Mouse (Mus musculus) kidney, postnatal 4 days (tissue): ENCODE measurements around the gene Gpr155.
A peak's percentile ranks its signal among the peaks of the same experiment; 100 is the strongest.

Experiments
- DNase-seq, 2 experiments: peaks; one replicate each; pipeline ENCODE4 v3.0.0; 2021; ENCODE audit warnings: mixed read lengths in 2 of 2

Gene Gpr155

DNA sequence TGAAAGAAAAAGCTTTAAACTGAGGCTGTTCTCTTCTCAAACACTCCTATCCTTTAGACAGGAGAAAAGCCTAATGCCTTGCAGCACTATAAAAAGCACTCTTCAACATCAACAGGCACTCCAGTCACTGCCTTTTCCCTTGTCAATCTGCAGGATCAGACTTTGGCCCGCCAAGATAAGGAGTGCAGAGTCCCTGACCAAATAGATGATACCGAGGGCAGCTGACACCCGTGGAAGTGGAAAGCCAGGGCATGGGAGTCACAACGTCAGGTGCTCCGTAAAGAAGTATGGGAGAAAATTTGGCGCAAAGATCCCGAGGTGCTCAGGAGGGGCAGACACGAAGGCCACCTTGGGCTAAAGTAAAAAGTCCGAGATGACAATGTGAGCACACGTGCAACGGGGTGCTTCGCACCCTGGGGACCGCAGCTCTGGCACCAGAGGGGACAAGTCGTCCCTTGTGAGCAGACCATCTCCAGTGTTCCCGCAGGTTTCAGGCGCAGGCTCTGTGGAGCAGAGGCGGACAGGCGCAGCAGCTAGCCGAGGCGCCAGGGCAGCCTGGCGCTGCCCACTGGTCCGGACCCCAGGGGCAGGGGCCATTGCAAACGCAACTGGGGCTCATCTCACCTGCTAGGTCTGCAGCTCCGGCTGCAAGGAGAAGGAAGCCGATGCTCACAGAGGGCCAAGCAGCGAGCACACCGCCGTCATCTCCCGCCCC is 574 bp downstream of the Gpr155 start:
- DNase-seq = no peak

DNA sequence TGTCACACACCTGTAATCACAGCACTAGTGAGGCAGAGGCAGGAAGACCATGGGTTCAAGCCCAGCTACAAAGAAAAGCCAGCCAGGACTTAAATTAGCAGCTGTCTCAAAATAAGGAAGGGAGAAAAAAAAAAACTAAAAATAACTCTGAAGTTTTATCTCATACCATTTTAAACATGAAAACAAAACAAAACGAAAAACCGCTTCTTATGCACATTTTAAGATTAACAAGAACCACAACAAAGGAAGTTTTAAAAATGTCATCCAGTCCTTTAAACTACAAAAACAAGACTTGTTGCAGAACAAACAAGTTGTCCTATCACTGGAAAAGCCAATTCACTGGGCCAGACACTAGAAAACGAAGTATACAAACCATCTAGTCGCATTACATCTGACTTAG is 1.2 kb downstream of the Gpr155 start:
- no peak for DNase-seq

DNA sequence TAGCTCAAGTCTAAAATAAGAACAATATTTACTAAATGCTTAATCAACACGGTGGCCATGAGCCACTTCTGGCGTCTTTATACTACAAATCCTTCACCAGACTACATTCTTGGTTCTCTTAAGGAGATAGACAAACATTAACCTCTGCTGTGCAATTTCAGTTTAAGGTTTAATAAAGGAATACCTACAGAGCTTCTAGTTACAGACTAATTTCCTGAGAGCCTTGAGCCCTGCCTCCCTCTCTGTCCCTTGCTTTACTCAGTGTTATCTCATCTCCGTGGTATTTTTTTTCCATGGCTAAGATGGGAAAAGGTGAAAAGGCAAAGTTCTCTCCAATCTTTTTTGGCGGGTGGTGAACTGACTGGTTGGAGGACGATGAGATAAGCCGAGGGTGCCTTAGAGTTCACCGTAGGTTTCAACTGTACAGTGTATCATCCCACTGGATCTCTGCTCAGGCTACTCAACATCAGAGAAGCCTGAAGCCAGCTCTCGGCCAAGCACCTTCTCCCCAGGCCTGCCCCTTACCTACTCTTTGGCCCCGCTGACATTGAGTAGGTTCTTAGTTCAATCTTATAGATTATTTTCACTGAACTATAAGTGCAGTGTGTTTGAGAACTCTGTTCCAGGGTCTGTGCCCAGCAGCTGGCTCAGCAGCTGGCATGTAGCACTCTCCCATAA is 5.9 kb downstream of the Gpr155 start:
- peak in 1 of 2 experiments; percentile 6 for DNase-seq

DNA sequence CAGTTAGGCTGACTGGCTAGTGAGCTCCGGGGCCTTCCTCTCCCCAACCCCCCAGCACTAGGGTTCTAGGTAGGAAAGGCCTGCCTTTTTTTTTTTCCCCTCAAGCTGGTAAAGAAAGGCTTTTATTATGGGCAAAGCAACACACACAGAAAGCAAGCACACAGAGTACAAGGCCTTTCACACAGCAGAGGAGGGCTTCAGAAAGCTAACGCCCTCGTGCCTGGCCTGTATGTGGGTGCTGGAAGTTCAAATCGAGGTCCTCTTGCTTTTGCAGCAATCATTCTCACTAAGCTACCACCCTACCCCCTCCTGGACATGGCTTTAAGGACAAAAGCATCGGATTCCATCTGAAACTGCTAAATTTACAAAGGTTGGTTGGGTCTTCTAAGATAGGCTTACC is 6.7 kb downstream of the Gpr155 start:
- no peak for DNase-seq

DNA sequence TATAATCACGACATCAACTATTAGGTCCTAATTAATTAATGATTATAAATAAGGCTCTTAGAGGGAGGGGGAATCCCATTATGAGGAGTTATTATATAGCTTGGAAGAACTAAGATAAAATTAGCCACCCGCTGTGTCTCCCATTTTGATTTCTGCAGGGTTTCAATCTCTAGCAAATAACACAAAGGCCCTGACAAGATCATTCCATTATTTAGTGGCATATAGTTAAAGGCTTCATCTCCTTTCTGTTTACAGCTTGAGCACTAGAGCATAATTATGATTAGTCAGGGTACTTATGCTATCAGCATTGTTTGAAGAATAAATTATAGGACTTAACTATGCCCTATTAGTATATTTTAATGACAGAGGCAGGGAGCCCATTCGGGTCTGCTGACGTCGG is 8.0 kb downstream of the Gpr155 start:
- DNase-seq = no peak

DNA sequence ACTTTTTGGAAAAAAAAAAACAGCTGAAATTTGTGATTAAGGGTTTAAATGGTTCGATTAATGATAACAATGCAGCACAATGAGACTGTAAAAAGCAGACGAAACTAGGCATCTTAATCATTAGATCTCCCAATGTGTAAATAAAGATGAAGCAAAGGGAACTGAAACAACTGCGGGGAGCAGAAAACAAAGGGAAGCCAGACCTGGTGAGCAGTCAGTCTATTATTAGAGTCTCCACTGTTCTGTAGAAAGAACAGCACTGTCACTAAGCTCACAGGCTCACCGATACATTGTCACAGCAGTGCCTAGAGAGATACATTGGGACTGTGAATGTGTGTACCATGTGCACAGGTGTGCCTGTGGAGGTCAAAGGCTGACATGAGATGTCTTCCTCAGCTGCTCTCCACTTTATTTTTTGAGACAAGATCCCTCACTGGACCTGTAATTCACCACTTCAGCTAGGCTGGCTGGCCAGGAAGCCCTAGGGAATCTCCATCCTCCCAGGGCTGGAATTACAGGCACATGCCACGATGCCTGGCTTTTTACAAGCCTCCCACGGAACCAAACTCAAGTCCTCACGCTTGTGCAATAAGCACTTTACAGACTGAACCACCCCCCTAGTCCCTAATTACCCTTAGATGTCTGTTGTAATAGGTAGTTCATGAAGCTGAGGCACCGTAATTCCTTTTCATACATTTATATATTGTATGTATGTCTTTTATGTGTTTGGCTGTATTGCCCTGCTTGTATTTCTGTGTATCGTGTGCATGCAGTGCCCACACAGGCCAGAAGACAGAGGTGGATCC is 14.6 kb downstream of the Gpr155 start:
- DNase-seq = no peak

DNA sequence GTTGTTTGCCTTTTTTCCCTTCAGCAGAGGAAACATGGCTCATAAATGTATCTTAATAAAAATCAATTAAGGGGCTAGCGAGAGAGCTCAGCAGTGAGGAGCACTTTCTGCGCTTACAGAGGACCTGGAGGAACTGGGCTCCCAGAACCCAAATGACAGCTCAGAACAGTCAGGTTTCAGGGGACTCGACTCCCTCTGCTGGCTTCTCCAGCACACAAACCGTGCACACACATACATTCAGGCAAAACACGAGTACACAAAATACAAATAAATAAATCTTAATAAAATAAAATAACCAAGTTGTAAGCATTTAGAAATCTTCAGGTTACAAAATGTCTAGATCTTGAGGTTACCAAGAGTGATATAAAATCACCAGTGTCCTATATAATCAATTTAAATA is 22.9 kb downstream of the Gpr155 start:
- DNase-seq = no peak

DNA sequence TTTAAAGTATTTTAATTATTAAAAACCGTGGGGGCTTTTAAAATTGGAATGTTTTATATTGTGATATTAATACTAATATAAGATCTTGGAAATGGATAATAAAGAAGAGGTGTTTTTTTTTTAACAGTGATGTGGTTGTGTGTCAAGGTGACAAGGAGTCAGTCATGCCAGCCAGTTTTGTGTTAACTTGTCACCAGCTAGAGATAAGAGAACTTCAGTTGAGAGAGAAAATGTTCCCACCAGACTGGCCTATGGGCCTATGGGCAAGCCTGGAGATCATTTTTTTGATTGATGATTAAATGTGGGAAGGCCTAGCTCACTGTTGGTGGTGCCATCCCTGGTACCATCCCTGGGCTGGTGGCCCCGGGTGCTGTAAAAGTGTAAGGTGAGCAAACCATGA is 25.8 kb downstream of the Gpr155 start:
- no peak for DNase-seq

DNA sequence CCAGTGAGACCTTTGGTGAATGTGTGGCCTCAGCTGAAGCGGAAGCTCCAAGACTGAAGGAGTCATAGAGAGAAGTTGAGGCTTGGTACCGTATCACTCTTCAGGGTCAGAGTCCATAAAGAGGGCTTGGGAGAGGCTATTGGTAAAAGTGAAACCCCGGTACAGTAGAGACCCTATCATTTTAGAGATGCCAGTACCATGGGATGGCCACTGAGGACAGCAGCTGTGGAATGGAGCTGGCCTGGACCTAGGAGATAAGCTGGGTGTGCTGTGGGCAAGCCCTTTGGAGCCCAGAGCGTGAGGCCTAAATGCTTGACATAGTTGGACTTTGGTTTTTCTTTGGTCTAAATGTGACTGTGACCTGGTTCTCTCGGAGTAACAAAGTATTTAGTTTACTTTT is 26.4 kb downstream of the Gpr155 start:
- no peak for DNase-seq

DNA sequence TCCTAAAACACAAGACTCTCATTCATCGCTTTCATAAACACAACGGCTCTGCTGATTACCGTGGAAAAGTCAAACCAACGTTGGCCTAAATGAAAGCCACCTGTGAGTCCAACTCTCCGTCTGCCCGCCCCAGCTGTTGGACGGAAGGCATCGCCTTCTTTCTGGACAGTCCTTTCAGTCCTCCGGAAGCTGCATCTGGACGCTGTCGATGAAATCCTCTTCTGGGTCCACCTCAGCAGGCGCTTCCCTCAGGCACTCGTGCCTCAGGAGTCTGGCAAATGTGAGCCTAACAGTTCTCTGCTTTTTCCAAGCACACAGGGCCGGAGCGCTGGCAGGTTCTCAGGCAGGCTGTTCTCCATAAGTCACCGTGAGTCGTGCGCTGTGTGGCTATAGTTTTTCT is 29.4 kb downstream of the Gpr155 start:
- DNase-seq = no peak

DNA sequence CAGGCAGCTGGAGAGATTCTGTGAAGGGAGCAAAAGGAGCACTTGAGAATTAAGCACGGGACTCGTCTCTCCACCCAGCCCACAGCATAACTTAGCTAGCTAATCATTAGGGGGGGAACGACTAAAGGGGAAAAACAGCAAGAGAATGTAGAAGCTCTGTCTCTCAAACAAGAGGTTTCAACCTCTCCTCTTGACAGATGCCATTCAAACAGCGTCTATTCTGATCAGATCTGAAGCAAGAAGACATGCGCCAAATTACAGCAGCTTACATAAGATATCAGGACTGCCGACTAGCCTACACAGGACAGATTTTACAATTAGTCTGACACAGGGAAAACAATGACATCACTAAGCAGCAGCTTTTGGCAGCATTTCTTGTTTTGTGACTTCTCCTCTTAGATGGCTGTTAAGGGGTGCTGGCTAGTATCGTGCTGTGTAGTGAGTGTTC is 34.4 kb downstream of the Gpr155 start:
- peak in 1 of 2 experiments; percentile 28 for DNase-seq

DNA sequence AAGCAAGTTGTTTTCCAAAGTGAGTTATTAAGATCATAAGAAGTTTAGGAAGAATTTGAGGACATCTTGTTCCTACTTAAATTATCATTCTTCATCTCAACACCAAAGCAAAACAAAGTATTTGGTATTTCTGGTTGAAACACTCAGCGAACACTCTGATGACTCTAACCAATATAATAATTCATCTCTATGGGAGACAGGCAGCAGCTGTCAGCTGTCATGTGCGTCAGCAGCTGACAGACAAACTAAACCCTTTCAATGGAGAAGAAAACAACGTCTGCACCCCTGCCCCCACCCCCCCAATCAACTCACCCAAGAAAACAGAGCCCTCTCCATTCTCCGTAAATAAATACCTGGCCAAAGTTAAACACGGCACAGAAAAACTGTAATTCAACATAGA is 34.9 kb downstream of the Gpr155 start:
- peak; percentile 17 to 34 for DNase-seq

DNA sequence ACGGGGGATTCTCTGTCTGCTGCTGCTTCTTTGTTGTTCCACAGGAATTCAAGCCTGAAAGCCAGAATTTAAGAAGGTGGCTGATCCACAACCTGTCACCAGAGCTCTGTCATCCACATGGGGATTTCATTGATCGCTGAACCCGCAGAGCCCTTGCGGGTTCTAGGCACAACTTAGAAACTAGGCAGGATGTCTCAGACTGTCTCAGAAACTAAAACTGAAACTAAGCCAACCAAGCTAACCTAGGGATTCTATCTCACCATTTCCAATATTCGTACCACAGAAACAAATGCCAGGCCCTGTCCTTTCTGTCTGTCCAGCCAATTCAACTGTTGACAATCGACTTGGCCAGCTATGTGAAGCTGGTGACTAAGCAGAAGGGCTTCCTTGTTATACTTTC is 38.2 kb downstream of the Gpr155 start:
- DNase-seq = no peak

DNA sequence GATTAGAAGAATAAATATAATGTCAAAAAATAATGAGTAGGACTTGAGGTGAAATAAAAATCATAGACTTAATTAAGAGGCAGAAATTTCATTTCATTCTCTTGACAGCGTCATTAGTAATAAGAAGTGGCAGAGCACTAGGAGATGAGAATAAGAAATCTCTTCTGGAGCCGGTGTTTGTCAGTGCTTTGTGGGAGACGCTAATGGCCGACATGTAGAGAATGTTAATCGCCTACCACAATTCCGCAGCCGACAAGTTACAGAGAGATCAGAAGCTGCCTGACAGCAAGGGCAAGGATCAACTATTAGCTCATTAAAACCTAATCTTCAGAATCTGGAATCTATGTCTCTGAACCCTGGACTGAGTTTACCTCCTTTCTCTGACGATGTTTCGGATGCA is 38.6 kb downstream of the Gpr155 start:
- DNase-seq = no peak

DNA sequence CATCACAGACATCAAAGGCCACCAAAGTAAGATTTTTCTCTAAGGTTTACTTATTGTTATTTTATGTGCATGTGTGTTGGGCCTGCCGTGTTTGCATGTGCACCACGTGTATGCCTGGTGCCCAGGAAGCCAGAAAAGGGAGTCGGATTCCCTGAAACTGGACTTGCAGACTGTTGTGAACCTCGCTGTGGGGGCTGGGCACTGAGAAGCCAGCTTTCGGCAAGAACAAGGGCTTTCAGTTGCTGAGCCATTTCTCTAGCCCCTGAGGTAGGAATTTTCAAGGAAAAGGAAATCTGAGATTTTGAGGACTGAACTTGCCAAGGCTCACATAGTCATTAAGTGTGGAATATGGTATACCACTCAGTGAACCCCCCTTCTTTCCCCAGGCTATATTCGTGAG is 39.2 kb downstream of the Gpr155 start:
- DNase-seq = no peak

DNA sequence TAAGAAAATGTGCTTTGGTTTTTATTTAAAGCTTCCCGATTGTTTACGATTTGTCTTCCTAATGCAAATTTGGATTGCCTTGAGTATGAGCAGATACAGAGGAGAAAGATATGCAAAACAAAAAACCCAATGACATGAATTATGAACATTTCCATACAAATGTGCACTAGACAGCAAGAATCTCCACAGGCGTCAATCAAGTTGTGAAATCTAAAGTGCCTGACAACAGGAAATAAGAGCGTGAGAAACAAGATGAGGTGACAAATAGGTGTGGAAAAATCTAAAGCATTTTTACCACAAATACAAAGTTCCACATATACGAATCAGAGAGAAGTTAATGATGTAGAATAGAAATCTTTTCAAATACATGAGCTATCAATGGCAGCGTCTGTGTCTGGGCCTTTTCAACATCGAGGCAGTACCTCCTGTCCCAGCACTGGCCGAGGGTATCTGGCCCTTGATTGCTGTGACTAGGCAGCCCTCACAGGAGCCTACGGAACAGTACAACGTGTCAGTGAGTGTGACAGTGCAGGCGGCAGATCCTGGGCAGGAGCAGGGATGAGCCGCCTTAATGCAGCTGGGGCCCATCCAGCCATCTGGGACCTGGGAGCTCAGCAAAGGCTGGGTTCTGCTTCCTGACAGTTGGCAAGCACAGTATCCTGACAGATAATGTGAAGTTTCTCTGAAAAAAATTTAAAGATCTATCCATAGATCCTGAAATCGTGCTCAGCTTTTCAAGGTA is 39.9 kb downstream of the Gpr155 start:
- no peak for DNase-seq

DNA sequence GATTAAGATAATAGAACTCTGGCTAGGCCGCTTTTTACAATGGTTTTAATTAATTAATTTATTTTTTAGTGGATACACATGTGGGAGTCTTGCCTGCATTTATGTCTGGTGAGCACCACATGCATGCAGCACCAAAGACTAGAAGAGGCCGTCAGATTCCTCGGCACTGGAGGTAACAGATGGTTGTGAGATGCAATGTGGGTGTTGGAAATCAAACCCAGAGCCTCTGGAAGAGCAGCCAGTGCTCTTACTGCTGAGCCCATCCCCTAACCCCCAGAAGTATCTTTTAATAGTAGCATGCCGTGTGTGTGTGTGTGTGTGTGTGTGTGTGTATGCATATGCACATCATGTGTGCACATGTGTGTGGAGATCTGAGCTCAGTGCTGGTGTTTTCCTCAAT is 41.2 kb downstream of the Gpr155 start:
- no peak for DNase-seq

DNA sequence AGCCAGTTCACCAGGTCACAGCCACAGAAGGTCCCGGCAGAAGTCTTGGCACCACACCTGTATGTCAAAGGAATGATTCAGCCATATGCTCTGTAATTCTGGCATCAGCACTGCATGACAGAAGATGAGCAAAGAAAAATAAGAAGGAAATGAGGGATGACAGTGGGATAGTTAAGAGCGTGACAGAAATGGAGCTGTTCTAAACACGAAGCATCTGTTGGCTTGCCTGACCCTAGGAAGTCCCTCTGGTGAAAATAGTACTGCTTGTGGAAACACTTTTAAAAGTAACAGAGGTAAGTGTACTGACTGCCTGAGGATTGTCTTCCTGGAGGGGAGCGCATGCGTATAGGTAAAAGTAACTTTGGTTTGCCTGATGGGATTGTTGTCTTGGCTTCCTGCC is 42.7 kb downstream of the Gpr155 start:
- no peak for DNase-seq

DNA sequence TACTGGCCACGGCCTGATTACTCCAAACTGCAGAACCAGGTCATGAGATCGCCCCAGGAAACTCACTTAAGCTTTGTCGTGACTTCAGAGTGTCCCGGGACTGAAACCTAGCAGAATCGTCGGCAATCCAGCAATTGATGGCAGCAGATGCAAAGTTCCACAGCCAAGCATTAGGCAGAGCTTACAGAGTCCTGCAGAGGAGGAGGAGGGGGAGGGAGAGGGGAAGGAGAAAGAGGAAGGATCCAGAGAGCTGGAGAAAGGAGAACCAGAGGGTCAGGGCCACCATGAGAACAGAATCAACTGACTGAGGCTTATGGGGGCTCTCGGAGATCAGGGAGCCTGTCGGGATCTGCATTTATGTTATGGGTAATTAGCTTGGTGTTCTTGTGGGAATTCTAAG is 48.0 kb downstream of the Gpr155 start:
- no peak for DNase-seq

DNA sequence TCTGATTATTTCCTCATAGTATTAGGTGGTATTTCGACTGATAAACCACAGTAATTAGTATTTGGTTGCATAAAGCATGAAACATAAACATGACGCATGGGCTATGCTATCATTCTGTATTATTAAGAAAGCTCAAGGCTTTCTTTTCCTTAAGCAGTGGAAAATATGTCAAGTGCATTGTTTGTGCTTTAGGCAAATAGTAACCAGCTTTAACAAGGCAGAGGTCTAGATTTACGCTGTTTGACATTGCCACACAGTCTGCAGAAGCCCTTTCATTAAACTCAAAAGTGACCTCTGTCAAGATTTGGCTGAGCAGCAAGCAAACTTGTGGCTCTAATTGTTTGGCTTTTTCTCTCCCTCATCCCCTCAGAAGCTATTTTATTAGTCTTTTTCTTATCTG is 50.4 kb downstream of the Gpr155 start:
- no peak for DNase-seq

DNA sequence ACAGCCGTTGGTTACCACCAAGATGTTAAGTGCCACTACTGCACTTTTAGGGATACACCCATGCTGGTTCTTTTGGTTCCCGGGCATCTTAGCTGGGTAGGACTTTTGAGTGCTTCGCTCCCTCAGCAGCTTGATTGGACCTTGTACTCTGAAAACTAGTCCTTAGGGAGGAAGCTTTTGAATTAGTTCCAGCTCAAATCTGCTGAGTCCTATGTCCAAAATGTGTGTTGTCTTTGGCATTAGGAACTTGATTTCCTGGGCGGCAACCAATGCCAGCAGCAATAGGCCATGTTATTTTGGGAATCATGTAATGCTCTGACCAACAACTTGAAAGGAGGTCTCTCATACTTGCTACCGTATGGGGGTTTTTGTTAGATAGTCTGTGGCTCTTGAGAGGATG is 60.5 kb downstream of the Gpr155 start:
- DNase-seq = no peak

DNA sequence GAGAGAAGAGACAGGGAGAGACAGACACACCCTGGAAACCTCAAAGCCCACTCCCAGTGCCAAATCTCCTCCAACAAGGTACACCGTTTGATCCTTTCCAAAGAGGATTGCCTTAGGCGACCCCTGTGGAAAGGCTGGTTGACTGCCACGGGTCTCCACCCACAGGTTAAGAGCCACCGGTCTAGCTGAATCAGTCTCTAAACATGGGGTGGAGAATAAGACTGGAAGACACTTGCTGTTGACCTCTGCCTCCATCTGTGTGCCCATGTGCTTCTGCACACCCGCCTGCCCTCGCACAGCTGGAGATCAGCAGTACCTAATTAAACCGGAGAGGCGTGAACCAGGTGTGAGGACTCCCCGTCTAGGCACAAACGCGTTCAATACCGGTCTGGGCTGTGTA is 63.4 kb downstream of the Gpr155 start:
- no peak for DNase-seq

DNA sequence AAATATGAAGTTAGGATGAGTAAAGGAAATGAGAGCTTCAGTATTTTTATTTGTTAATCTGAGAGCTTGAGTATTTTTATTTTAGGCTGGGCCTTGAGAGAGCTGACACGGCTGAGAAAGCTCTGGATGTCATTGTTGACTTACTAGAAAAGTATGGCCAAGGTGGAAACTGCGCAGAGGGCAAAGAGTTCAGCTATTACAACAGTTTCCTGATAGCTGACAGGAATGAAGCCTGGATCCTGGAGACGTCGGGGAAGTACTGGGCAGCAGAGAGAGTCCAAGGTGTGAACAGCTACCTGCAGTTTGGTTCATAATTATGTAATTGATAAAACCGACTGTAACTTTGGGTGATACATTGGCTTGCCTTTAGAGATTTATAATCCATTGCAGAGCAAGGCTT is 67.2 kb downstream of the Gpr155 start:
- no peak for DNase-seq
